Mouse (Mus musculus) telencephalon, adult 2 months (tissue): ENCODE results near the gene Defb10.
"Not testable (repeated sequence)": the region's sequence is repeated elsewhere in the genome, so short reads cannot be mapped to it uniquely, and the experiment has no call there.

ENCODE experiments used
- DNase-seq: peaks from one replicate; pipeline ENCODE4 v3.0.0-alpha.2; 2011; ENCODE audit warnings: low read depth, low spot score

The Defb10 gene

GRCm38 (mm10) chr8:21858586-21858985, at the start of gene Defb10:
TSS of gene Defb10 (plus strand) at chr8:21858901.
- not testable (repeated sequence) for DNase-seq

GRCm38 (mm10) chr8:21885321-21885720, 26.6 kb downstream of the Defb10 start, which contains the start of gene Defb9:
TSS of gene Defb9 (minus strand) at chr8:21885421.
- not testable (repeated sequence) for DNase-seq

DNA sequence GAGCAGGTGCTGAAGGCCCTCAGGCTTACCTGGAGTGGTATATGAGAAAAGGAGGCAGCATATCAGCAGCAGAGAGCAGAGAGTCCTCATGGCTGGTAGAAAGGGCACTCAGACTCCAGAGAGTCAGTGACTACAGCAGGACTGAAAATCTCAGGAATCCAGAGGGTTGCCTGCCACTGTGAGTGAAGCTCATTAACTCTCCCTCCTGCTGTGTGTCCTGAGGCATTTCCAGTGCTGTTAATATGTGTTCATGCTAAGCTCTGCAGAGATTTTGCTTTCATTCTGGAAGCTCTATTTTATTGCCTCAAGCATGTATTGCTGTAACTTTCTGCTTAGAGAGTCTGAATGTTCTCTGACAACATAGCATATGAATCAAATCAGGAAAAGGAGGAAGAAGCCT, 47.6 kb downstream of the Defb10 start, which contains the start of gene Defb11:
TSS of gene Defb11 (minus strand) at position 123 of the 400 bp plus-strand sequence.
- not testable (repeated sequence) for DNase-seq
